Mouse (Mus musculus) bone marrow macrophage, adult 2 months (primary cell): ENCODE data around the gene Cdpf1.

Experiments used
- CTCF ChIP-seq: IDR thresholded peaks from 2 replicates; pipeline ENCODE4 v1.5.1; 2012; ENCODE audit warnings: low read depth, mild to moderate bottlenecking, low read length, moderate library complexity
- POLR2A ChIP-seq: IDR thresholded peaks from 2 replicates; pipeline ENCODE4 v1.6.1; 2012; ENCODE audit warnings: mild to moderate bottlenecking, low read depth, low read length, borderline replicate concordance

DNA sequence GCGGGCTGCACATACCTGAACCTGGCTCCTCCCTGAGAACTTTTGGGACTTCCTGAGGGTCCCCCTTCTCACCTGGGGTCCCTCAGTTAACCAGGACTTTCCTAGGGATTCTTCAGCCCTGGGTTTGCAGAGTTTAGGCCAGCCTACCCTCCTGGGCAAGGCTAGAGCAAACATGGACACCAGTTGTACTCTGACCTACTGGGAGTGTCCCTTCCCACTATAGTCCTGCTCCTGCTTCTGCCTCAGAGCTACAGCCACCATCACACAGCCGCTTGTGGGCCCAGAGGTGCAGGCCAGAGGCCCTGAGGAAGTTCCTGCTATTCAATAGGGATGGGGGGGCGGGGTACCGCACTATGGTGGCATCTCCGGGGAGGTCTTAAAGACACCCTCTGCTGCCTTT, 18.0 kb upstream of the Cdpf1 start:
- TF ChIP-seq POLR2A (no peak), CTCF (no peak)
